Mouse (Mus musculus) layer of hippocampus, postnatal 36 days (tissue): ENCODE data around the gene Git1. TPM values are rescaled to one million over a fixed set of nuclear protein-coding genes. Genes with fewer than 3 reads are reported as not detected.
"Not testable (repeated sequence)": the region's sequence is repeated elsewhere in the genome, so short reads cannot be mapped to it uniquely, and the experiment has no call there.

Experiments
- DNase-seq, 2 experiments: peaks; one replicate each; pipeline ENCODE4 v3.0.0; 2022
- total RNA-seq, 2 experiments: library from RNA; stranded (reverse); gene quantifications; 2 replicates each; pipeline ENCODE4 v1.2.3; 2021

Git1 gene
- total RNA-seq, 2 experiments from 2014 or later, result 284 to 288 TPM

DNA sequence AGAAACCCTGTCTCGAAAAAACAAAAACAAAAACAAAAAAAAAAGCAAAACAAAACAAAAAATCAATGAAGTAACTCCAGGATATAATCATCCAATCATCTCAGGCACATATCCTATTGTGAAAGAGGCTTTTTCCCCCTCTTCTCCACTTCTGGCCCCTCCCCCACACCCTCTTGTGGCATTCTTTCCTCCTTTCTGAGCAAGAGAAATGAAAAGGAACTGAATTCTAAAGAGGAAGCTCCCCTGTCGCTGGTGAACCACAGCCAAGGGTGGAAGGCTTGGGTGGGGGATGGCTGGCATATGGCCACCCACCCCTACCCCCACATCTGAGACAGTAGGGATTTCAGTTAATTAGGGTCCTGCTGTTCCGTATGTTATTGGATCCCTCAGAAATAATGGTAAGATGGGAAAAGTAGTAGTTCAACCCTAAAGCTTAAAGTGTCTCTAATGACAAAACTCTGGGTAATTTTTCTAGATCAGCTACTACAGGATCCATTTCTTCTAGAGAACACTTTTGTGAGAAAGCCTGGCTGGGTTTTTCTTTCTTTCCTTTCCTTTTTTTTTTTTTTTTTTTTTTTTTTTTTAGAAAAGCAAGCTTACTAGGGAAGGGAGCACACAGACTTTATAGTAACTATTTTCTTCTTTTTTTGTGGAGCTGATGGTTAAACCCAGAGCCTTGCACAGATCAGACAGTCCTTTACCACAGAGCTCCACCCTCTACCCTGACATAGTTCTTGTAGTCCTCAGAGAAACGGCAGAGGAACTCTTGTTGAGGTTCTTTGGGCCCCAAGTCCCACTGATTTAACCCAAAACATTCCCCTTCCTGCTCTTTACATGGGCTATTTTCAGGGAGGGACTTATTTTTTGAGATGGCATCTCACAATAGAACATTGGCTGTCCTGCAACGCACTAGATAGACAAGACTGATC, 27.5 kb downstream of the Git1 start:
- DNase-seq, result no peak

DNA sequence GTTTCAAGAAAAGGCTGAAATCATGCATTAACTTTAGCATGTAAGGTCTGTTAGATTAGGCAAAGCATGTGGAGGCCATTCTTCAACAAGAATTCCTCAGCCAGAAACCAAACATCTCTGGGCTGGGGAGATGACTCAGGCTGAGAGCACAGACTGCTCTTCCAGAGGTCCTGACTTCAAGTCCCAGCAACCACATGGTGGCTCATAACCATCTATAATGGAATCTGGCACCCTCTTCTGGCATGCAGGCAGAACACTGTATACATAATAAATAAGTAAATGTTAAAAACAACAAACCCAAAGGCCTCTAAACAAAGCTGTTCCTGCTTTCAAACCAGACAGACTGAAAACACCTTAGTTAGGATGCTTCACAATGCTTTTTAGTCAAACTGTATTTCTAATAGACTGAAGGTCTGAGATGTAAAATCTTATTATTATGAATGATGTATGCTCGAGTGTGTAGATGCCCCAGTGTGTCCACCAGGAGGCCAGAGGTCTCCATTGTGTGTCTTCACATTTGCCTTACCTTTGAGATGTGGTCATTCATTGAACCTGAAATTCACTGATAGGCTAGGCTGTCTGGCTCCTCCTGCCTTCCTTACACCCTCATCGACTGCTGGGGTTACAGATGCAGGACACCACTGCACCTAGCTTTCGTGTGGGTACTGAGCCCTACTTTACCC, 32.6 kb downstream of the Git1 start:
- no peak for DNase-seq

DNA sequence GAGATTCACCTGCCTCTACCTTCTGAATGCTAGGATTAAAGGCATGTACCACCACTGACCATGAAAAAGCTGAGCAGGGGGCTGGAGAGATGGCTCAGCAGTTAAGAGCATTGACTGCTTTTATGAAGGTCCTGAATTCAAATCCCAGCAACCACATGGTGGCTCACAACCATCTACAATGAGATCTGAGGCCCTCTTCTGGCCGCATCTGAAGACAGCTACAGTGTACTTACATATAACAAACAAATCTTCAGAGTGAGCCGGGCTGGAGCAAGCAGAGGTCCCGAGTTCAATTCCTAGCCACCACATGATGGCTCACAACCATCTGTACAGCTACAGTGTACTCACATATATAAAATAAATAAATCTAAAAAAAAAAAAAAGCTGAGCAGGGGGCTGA, 35.1 kb downstream of the Git1 start:
- DNase-seq, result not testable (repeated sequence)

DNA sequence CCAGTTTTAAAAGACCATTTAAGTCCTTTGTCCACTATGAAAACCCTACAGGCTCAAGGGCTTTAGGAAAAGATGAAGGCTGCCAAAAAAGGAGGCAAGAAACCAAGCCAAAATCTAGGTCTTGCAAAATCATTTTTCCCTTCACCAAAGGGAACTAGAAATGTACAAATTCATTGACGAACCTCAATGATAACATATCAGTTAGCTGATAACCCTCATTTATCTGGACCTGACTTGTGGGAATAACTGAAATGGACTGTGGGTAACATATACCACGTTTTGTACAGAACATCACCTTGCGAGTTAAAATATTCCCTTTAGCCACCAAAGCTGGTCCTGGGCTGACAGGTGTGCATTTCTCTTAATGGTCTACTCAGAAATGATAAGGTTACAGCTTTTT, 36.3 kb downstream of the Git1 start:
- DNase-seq, result no peak

DNA sequence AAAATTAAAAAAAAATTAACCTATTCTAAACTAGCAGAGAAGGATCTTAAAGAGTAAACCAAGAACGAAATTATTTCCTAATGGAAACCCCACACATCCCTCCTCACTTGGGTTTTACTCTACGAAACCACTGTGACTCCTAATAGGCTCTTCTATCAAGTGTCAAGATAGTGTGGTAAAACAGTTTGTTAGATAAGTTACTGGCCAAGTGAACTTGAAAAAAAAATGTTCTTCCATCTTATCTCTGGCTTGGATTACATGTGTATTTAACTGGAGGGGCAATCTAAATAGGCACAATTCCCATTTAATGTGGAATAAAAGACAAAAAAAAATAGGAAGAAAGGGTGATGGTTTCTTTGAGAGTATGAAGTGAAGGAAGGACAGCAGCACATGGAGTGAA, 37.5 kb downstream of the Git1 start:
- DNase-seq, result no peak

DNA sequence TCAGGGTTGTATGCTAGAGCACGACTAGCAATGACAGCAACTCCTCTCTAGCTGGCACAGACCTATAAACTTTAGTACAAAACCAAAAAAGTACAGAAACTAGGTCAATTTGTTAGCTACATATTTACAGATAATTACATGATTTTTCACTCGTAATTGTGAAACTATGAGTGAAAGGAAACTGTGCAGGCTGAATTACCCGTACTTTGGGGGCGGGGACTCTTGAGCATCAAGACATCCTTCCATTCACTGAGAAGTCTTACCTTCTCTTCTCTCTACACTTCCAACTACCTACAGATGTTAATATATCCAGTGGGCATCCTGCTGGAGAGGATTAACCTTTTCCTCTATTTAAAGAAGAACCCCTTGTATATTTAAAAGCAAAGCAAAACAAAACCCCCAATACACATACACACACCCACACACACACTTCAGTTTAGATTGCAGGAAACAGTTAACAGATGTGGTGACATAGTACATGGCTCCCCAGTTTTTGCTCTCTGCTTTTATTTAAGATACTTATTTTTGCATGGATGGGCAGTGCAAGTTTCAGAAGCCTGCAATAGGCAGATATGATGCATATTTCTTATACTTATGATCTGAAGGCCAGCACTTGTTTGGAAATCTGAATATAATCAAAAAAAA, 39.0 kb downstream of the Git1 start:
- no peak for DNase-seq

DNA sequence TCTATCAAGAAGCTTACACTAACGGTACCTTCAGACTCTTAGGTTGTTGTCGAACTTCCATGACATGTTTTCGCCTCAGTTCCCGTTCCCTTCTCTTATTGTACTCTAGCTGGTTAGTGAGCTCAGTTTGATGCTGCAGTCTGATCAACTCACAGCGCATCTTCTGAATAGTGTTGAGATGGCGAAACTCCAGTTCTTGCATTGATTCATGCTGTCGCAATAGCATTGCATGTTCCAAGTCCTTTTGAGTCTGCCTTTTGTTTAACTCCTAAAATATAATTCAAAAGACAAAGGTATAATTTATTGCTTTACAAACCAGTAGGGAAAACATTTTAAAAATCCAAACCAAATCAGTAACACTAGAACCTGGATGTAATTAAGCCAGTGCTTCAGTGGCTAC, 51.9 kb downstream of the Git1 start:
- no peak for DNase-seq

Other genes with a start within 250 kb of the Git1 start
- gene Coro6, start 31.2 kb upstream of the Git1 start, total RNA-seq, result 10 to 100 TPM; 12.5 to 15.9 TPM
- 10 to 100 TPM; 83.2 to 88.4 TPM for gene Ankrd13b, start 3.9 kb upstream of the Git1 start, total RNA-seq
- gene Abhd15, start 21.6 kb downstream of the Git1 start, total RNA-seq, result 1 to 10 TPM; 1.3 to 1.5 TPM
- gene Trp53i13, start 22.4 kb downstream of the Git1 start, total RNA-seq, result 1 to 10 TPM; 5.4 to 5.9 TPM
- not detected for gene Gm10392, start 25.6 kb downstream of the Git1 start, total RNA-seq
- gene Taok1, start 114.3 kb downstream of the Git1 start, total RNA-seq, result 100 to 1,000 TPM; 114 to 116 TPM
- 10 to 100 TPM; 84.8 to 92.9 TPM for gene Nufip2, start 192.6 kb downstream of the Git1 start, total RNA-seq
- not detected for gene Cryba1, start 231.7 kb downstream of the Git1 start, total RNA-seq